Mouse (Mus musculus): ENCODE measurements around the gene Gm20518. TPM values are rescaled to one million over a fixed set of nuclear protein-coding genes. Genes with fewer than 3 reads are reported as not detected.

Gene Gm20518
- 0.16 and 0.21 TPM in 2 replicates for polyA plus RNA-seq (2021; fragmentation: Nextera tagmentation)
- long read RNA-seq, experiment 1, partial matches to known transcripts = 16 of 37 reads
- long read RNA-seq, experiment 1, other reads (novel, unspliced or antisense) = 21 of 37 reads
- long read RNA-seq, experiment 2, partial matches to known transcripts = 0 of 3 reads
- long read RNA-seq, experiment 2, other reads (novel, unspliced or antisense) = 3 of 3 reads

GRCm38 (mm10) chr16:17891567-17891959 is at the start of gene Gm20518:
TSS of gene Gm20518 (minus strand) at chr16:17891671.

GRCm38 (mm10) chr16:17928087-17928580 is 36.7 kb upstream of the Gm20518 start, which contains the start of gene Slc25a1:
TSS of gene Slc25a1 (minus strand) at chr16:17928219.

GRCm38 (mm10) chr16:17914307-17915249 is 23.1 kb upstream of the Gm20518 start, which contains the start of gene Gsc2:
TSS of gene Gsc2 (minus strand) at chr16:17915059.

GRCm38 (mm10) chr16:17911052-17911595 is 19.7 kb upstream of the Gm20518 start, which contains the start of gene Ess2:
TSS of gene Ess2 (minus strand) at chr16:17911348.

GRCm38 (mm10) chr16:17898462-17898861 is 7.0 kb upstream of the Gm20518 start, which contains the start of the genes Dgcr2 and Tssk2:
TSS of gene Dgcr2 (minus strand) at chr16:17898562.
TSS of gene Tssk2 (plus strand) at chr16:17898637.

GRCm38 (mm10) chr16:17893923-17894322 is 2.5 kb upstream of the Gm20518 start, which contains the start of gene Tssk1:
TSS of gene Tssk1 (plus strand) at chr16:17894223.

GRCm38 (mm10) chr16:17838051-17838450 is 53.4 kb downstream of the Gm20518 start, which contains the start of gene Car15:
TSS of gene Car15 (minus strand) at chr16:17838364.

GRCm38 (mm10) chr16:17832821-17833220 is 58.6 kb downstream of the Gm20518 start, which contains the start of gene B830017H08Rik:
TSS of gene B830017H08Rik (plus strand) at chr16:17833121.

GRCm38 (mm10) chr16:17796971-17797811 is 94.3 kb downstream of the Gm20518 start, which contains the start of gene Scarf2:
TSS of gene Scarf2 (plus strand) at chr16:17797282.

Other genes starting within 250 kb of the Gm20518 start
- gene Ccdc74a, start 245.2 kb downstream of the Gm20518 start, polyA plus RNA-seq (2021; fragmentation: Nextera tagmentation) = 9.0 and 30.9 TPM in 2 replicates
- 38.4 and 54.4 TPM in 2 replicates for gene Med15, start 158.8 kb downstream of the Gm20518 start, polyA plus RNA-seq (2021; fragmentation: Nextera tagmentation)
- 75.3 and 87.1 TPM in 2 replicates for gene Klhl22, start 132.1 kb downstream of the Gm20518 start, polyA plus RNA-seq (2021; fragmentation: Nextera tagmentation)
- 0.36 and 1.6 TPM in 2 replicates for gene Scarf2, start 94.4 kb downstream of the Gm20518 start, polyA plus RNA-seq (2021; fragmentation: Nextera tagmentation)
- gene B830017H08Rik, start 58.5 kb downstream of the Gm20518 start, polyA plus RNA-seq (2021; fragmentation: Nextera tagmentation) = 0.82 and 5.6 TPM in 2 replicates
- gene Car15, start 53.3 kb downstream of the Gm20518 start, polyA plus RNA-seq (2021; fragmentation: Nextera tagmentation) = 2.3 and 2.4 TPM in 2 replicates
- not detected in 2 replicates for gene Tssk1, start 2.6 kb upstream of the Gm20518 start, polyA plus RNA-seq (2021; fragmentation: Nextera tagmentation)
- gene Dgcr2, start 6.9 kb upstream of the Gm20518 start, polyA plus RNA-seq (2021; fragmentation: Nextera tagmentation) = 64.2 and 70.9 TPM in 2 replicates
- gene Tssk2, start 7.0 kb upstream of the Gm20518 start, polyA plus RNA-seq (2021; fragmentation: Nextera tagmentation) = not detected in 2 replicates
- 16.3 and 17.7 TPM in 2 replicates for gene Ess2, start 19.7 kb upstream of the Gm20518 start, polyA plus RNA-seq (2021; fragmentation: Nextera tagmentation)
- gene Gsc2, start 23.4 kb upstream of the Gm20518 start, polyA plus RNA-seq (2021; fragmentation: Nextera tagmentation) = 0.19 TPM in 1 of 2 replicates, not detected in the other
- 57.7 and 68.3 TPM in 2 replicates for gene Slc25a1, start 36.5 kb upstream of the Gm20518 start, polyA plus RNA-seq (2021; fragmentation: Nextera tagmentation)
- not detected in 2 replicates for gene Vpreb2, start 88.8 kb upstream of the Gm20518 start, polyA plus RNA-seq (2021; fragmentation: Nextera tagmentation)
- gene Dgcr6, start 161.2 kb upstream of the Gm20518 start, polyA plus RNA-seq (2021; fragmentation: Nextera tagmentation) = 155 and 169 TPM in 2 replicates
- 45.3 and 63.1 TPM in 2 replicates for gene Prodh, start 198.5 kb upstream of the Gm20518 start, polyA plus RNA-seq (2021; fragmentation: Nextera tagmentation)
- 14.9 and 66.7 TPM in 2 replicates for gene Rtn4r, start 236.0 kb upstream of the Gm20518 start, polyA plus RNA-seq (2021; fragmentation: Nextera tagmentation)